Mouse (Mus musculus): ENCODE data around the gene Hnrnpf. TPM values are rescaled to one million over a fixed set of nuclear protein-coding genes. Genes with fewer than 3 reads are reported as not detected.

Gene Hnrnpf
- polyA plus RNA-seq, 1 experiment: 154 TPM

DNA sequence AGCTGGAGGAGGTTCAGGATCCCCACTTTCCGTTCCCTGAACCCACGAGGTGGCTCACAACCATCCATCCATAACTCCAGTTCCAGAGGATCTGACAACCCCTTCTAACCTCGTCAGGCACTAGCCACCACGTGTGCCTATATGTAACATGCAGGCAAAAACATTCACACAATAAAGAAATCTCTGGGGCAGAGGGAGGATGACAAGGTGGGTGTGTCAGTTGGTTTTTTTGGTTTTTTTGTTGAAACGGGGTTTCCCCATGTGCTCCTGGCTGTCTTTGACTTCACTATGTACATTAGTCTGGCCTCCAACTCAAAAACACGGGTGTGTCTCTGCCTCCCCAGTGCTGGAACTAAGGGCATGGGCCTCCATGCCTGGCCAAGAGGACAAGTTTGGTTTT, 9.9 kb upstream of the Hnrnpf start:
- TF ChIP-seq POLR2A (IDR thresholded peaks at IDR 0.05; ENCODE audit: borderline replicate concordance, extremely low read depth, low read depth, low read length) (no peak), CTCF (IDR thresholded peaks at IDR 0.05; ENCODE audit: insufficient read depth, low read length) (no peak)
- H3K4me1 ChIP-seq (ENCODE audit: control insufficient read depth, insufficient read depth, low read length): no peaks in the 10 kb centered on the region
- no peak overlapping the region for H3K4me3 ChIP-seq (replicated peaks; ENCODE audit: extremely low read depth, low read depth, low read length)
- DNase-seq: no peak
- 76% methylated on average over 6 of the region's 6 CpGs for WGBS

DNA sequence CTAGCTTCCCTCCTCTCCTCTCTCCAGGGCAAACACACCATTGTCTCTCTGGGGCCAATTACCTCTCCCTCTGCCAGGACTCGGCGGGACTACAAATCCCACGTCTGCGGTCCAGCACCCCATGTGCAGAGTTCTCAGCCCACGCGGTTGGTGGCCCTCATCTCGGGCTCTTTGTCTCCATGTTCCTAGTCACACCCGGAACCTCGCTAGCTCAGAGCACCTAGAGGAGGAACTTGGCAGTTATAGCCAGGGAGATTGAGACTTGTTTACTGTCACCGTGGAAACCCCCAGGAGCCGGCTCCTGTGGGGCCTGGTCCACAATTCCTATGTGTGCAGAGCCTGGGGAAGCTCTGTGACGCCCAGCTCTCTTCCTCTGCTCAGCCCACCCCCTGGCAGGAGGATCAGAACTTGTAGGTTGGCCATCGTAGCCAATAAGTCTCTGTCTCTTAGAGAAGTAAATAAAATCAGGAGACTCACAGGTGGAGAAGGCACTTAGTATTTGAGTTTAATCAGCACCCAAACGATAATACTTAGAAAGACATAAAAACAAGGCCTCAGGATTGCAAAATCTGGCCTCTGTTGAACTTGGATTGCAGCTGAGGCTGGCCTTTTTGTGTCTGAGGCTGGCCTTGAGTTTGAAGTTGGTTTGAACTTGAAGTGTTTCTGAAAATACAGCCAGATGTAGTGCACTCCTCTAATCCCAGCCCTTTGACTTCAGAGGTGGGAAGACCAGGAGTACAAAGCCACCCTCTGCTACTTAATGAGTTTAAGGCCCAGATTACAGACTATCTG, 8.6 kb upstream of the Hnrnpf start:
- no peak for DNase-seq
- TF ChIP-seq CTCF (IDR thresholded peaks at IDR 0.05; ENCODE audit: insufficient read depth, low read length): no peak
- peak; percentile 1; the same call in 1 of the 2 replicates for TF ChIP-seq POLR2A (IDR thresholded peaks at IDR 0.05; ENCODE audit: borderline replicate concordance, extremely low read depth, low read depth, low read length)
- Histone ChIP-seq H3K4me1 (ENCODE audit: control insufficient read depth, insufficient read depth, low read length) (no peaks in the 10 kb centered on the region), H3K4me3 (replicated peaks; ENCODE audit: extremely low read depth, low read depth, low read length) (peak overlapping the region; percentile 42)
- 41% methylated on average over 14 of the region's 14 CpGs for WGBS

DNA sequence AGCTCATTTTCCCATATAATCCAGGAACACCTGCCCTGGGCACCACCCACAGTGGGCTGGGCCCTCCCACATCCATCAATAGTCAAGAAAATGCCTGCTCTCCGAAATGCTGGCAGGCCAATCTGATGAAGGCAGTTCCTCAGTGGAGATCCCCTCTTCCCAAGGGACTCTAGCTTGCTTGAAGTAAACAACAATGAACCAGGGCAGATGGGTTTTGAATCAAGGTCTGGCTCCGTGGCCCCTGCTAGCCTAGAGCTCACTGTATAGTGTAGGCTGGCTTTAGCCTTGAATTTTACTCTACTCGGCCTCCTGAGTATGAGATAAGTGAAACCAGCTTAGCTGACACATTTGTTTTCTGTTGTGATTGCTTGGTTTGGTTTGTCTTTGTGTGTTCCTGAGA, 7.7 kb upstream of the Hnrnpf start:
- WGBS: 62% methylated on average over 3 of the region's 3 CpGs
- H3K4me1 ChIP-seq (ENCODE audit: control insufficient read depth, insufficient read depth, low read length): no peaks in the 10 kb centered on the region
- no peak for TF ChIP-seq POLR2A (IDR thresholded peaks at IDR 0.05; ENCODE audit: borderline replicate concordance, extremely low read depth, low read depth, low read length)
- no peak for TF ChIP-seq CTCF (IDR thresholded peaks at IDR 0.05; ENCODE audit: insufficient read depth, low read length)
- no peak for DNase-seq
- no peak overlapping the region for H3K4me3 ChIP-seq (replicated peaks; ENCODE audit: extremely low read depth, low read depth, low read length)

DNA sequence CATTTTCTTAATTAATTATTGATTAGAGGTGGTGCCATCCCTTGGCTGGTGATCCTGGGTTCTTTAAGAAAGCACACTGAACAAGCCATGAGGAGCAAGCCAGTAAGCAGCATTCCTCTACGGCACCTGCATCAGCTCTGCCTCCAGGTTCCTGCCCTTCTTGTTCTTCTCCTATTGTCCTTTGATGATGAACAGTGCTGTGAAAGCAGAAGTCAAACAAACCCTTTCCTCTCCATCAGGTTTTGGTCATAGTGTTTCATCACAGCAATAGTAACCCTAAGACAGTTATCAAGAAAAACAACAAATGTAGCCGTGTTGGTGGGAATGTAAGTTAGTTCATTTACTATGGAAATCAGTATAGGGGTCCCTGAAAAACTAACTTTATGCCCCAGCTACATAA, 6.7 kb upstream of the Hnrnpf start:
- Histone ChIP-seq H3K4me3 (replicated peaks; ENCODE audit: extremely low read depth, low read depth, low read length) (no peak overlapping the region), H3K4me1 (ENCODE audit: control insufficient read depth, insufficient read depth, low read length) (no peaks in the 10 kb centered on the region)
- 86% methylated on average over 2 of the region's 2 CpGs for WGBS
- TF ChIP-seq CTCF (IDR thresholded peaks at IDR 0.05; ENCODE audit: insufficient read depth, low read length): no peak
- no peak for TF ChIP-seq POLR2A (IDR thresholded peaks at IDR 0.05; ENCODE audit: borderline replicate concordance, extremely low read depth, low read depth, low read length)
- no peak for DNase-seq

DNA sequence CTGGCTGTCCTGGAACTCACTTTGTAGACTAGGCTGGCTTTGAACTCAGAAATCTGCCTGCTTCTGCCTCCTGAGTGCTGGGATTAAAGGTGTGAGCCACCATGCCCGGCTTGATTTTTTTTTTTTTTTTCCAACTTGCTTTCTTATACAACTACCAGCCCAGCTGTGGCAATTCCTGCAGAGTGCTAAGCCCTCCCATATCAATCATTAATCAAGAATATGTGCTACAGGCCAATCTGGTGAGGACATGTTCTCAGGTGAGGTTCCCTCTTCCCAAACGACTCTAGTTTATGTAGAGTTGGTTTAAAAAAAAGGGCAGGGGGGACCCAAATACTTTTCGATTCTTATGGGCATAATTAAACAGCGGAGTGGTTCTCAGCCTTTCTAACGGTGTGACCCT, 2.3 kb upstream of the Hnrnpf start:
- TF ChIP-seq POLR2A (IDR thresholded peaks at IDR 0.05; ENCODE audit: borderline replicate concordance, extremely low read depth, low read depth, low read length) (no peak), CTCF (IDR thresholded peaks at IDR 0.05; ENCODE audit: insufficient read depth, low read length) (no peak)
- 72% methylated on average over 5 of the region's 5 CpGs for WGBS
- no peak overlapping the region for H3K4me3 ChIP-seq (replicated peaks; ENCODE audit: extremely low read depth, low read depth, low read length)
- DNase-seq: no peak
- H3K4me1 ChIP-seq (ENCODE audit: control insufficient read depth, insufficient read depth, low read length): no peaks in the 10 kb centered on the region

DNA sequence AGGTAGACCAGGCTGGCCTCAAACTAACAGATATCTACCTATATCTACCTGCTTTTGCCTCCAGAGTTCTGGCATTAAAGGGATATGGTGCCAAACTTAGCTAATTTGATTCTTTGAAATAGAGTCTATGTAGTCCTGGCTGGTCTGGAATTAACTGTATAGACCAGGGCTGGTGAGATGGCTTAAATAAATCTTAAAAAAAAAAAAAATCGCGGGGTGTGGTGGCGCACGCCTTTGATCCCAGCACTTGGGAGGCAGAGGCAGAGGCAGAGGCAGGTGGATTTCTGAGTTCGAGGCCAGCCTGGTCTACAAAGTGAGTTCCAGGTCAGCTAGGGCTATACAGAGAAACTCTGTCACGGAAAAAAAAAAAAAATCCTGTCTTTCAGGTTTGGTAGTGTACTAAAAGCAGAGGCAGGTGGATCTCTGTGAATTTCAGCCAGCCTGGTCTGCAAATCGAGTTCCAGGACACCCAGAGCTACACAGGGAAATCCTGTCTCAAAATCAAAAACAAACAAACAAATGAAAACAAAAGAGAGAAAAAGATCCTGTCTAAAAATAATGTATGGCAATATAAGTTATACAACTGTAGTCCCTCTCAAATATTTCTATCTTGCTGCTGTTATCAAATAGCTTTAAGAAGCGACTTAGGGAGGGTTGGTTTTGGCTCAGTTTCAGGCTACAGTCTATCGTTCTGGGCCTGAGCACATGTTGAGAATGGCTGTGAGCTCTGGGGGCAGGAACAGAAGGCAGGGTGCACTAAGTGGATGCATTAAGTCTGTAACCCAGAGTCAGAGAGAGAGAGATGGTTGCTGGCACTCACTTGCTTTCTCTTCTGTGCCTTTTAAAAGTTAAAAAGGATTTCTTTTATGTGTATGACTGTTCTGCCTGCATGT, 1.6 kb downstream of the Hnrnpf start:
- H3K4me3 ChIP-seq (replicated peaks; ENCODE audit: extremely low read depth, low read depth, low read length): no peak overlapping the region
- WGBS: 67% methylated on average over 9 of the region's 9 CpGs
- no peak for TF ChIP-seq CTCF (IDR thresholded peaks at IDR 0.05; ENCODE audit: insufficient read depth, low read length)
- no peak for TF ChIP-seq POLR2A (IDR thresholded peaks at IDR 0.05; ENCODE audit: borderline replicate concordance, extremely low read depth, low read depth, low read length)
- DNase-seq: no peak
- no peaks in the 10 kb centered on the region for H3K4me1 ChIP-seq (ENCODE audit: control insufficient read depth, insufficient read depth, low read length)

DNA sequence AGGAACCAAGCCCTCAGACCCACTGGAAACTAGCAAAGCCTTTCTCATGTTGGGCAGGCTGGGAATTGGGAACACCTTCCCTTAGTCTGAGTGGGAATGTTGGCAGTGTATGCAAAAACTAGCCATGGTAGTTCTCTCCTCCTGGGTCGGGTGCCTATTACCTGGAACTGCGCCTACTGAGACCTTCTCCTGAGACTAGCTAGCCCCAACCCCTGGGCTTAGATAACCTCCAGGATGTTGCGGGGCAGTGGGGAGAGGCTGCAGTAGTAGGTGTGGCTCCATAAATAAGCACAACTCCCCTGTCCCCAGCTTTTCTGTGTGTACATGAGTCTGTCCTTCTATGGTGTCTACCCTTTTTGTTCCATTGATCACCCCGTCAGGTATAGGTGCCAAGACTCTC, 2.4 kb downstream of the Hnrnpf start:
- no peak for DNase-seq
- WGBS: 78% methylated on average over 4 of the region's 4 CpGs
- no peak overlapping the region for H3K4me3 ChIP-seq (replicated peaks; ENCODE audit: extremely low read depth, low read depth, low read length)
- no peak for TF ChIP-seq POLR2A (IDR thresholded peaks at IDR 0.05; ENCODE audit: borderline replicate concordance, extremely low read depth, low read depth, low read length)
- TF ChIP-seq CTCF (IDR thresholded peaks at IDR 0.05; ENCODE audit: insufficient read depth, low read length): no peak
- H3K4me1 ChIP-seq (ENCODE audit: control insufficient read depth, insufficient read depth, low read length): no peaks in the 10 kb centered on the region

DNA sequence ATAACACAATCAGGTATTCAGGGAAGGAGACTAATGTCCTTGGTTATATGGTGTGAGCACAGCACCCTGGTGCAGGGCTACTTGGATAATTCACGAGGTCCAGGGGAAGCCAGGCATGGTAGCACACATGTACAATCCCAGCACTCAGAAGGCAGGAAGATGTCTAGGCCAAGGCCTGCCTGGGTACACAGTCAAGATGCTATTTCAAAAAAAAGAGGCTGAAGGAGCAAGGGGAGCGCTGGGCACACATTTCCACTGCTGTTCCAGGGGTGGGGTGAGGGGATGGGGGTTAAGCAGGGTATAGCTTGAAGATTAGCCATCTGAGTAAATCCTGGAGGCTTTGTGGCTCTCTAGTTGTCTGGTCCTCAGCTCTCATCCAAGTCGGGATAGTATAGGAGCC, 3.7 kb downstream of the Hnrnpf start:
- TF ChIP-seq POLR2A (IDR thresholded peaks at IDR 0.05; ENCODE audit: borderline replicate concordance, extremely low read depth, low read depth, low read length): no peak
- TF ChIP-seq CTCF (IDR thresholded peaks at IDR 0.05; ENCODE audit: insufficient read depth, low read length): no peak
- H3K4me3 ChIP-seq (replicated peaks; ENCODE audit: extremely low read depth, low read depth, low read length): no peak overlapping the region
- no peak for DNase-seq
- 81% methylated on average over 3 of the region's 3 CpGs for WGBS
- H3K4me1 ChIP-seq (ENCODE audit: control insufficient read depth, insufficient read depth, low read length): peaks cover under 1% of the 10 kb centered on the region

DNA sequence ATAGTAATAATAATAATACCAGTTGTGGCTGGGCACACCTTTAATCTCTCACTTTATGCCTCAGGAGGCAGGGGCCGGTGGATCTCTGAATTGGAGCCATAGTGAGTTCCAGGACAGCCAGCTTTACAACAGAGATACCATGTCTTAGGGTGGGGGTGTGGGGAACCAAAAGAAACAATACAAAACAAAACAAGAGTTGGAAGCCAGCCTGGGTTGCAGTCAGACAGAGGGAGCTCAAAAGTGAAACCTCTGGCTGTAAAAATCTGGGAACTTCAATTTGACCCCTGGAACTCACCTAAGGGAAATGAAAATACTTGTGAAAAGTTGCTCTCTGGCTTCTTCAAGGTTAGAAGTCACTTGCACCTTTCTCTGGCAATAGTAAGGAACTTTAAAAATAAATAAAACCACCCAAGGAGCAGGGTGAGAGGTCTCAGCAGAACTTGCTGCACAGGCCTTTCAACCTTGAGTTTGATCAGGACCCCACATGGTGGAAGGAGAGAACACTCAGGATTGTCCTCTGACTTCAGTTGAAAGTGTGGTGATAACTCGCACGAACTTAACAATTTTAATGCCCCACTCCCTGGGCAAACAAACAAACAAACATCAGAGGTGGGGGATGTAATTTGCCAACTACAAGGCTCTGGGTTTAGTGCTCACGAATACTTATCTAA, 5.3 kb downstream of the Hnrnpf start:
- Histone ChIP-seq H3K4me3 (replicated peaks; ENCODE audit: extremely low read depth, low read depth, low read length) (no peak overlapping the region), H3K4me1 (ENCODE audit: control insufficient read depth, insufficient read depth, low read length) (peaks cover 4% of the 10 kb centered on the region)
- WGBS: 12% methylated on average over 4 of the region's 4 CpGs
- no peak for DNase-seq
- TF ChIP-seq CTCF (IDR thresholded peaks at IDR 0.05; ENCODE audit: insufficient read depth, low read length) (no peak), POLR2A (IDR thresholded peaks at IDR 0.05; ENCODE audit: borderline replicate concordance, extremely low read depth, low read depth, low read length) (no peak)

Measured in lung, adult 2 months (tissue).